Mouse (Mus musculus) ES-E14 (cell line): ENCODE data around the gene Nr2f2. TPM values are rescaled to one million over a fixed set of nuclear protein-coding genes. Genes with fewer than 3 reads are reported as not detected.
A peak's percentile ranks its signal among the peaks of the same experiment; 100 is the strongest.

ENCODE experiments used
- DNase-seq: peaks from one replicate; pipeline ENCODE4 v3.0.0-alpha.2; 2013; ENCODE audit warnings: low read depth, low spot score
- H3K27ac ChIP-seq: 2 replicates; pipeline ENCODE4 v1.5.1; 2012; ENCODE audit warnings: low read depth, mild to moderate bottlenecking, low read length, moderate library complexity, mixed read lengths; ENCODE audit not compliant: poor library complexity, insufficient read depth, severe bottlenecking
- H3K36me3 ChIP-seq: 2 replicates; pipeline ENCODE4 v1.6.1; 2012; ENCODE audit warnings: mild to moderate bottlenecking, low read length, moderate library complexity, mixed read lengths; ENCODE audit not compliant: control insufficient read depth, poor library complexity, insufficient read depth, severe bottlenecking
- H3K4me1 ChIP-seq, 2 experiments: fragments of 150-350 bp in 1 of 2; sonication (generic) in 1 of 2; 2 replicates each; pipeline ENCODE4 v1.6.1; 2012; ENCODE audit warnings: low read length in 2 of 2, mild to moderate bottlenecking in 1 of 2, mixed read lengths in 1 of 2; ENCODE audit not compliant: control insufficient read depth in 2 of 2, insufficient read depth in 2 of 2, poor library complexity in 1 of 2
- H3K4me3 ChIP-seq, 2 experiments: fragments of 150-350 bp in 1 of 2; sonication (generic) in 1 of 2; 2 replicates each; pipeline ENCODE4 v1.5.1; 2012; ENCODE audit warnings: low read length in 2 of 2, low read depth in 1 of 2, mild to moderate bottlenecking in 1 of 2, mixed read lengths in 1 of 2; ENCODE audit not compliant: insufficient read depth in 1 of 2, poor library complexity in 1 of 2, severe bottlenecking in 1 of 2
- H3K9ac ChIP-seq: 2 replicates; pipeline ENCODE4 v1.6.1; 2012; ENCODE audit warnings: low read depth, mild to moderate bottlenecking, low read length, mixed read lengths; ENCODE audit not compliant: poor library complexity, insufficient read depth, severe bottlenecking
- H3K9me3 ChIP-seq: fragments of 150-350 bp; sonication (generic); 2 replicates; pipeline ENCODE4 v1.6.1; 2012; ENCODE audit warnings: low read depth, mild to moderate bottlenecking, low read length; ENCODE audit not compliant: control insufficient read depth, insufficient read depth
- CHD2 ChIP-seq: IDR thresholded peaks from 2 replicates; pipeline ENCODE4 v1.6.1; 2014; ENCODE audit warnings: mild to moderate bottlenecking, low read depth, low read length, inconsistent platforms
- HCFC1 ChIP-seq: IDR thresholded peaks from 2 replicates; pipeline ENCODE4 v1.6.1; 2012; ENCODE audit warnings: low read length, inconsistent platforms, borderline replicate concordance; ENCODE audit not compliant: insufficient read depth
- MAFK ChIP-seq: IDR thresholded peaks from 2 replicates; pipeline ENCODE4 v1.6.1; 2014; ENCODE audit warnings: mild to moderate bottlenecking, low read depth, low read length, inconsistent platforms; ENCODE audit not compliant: insufficient read depth
- ZC3H11A ChIP-seq: IDR thresholded peaks from 2 replicates; pipeline ENCODE4 v1.6.1; 2012; ENCODE audit warnings: low read depth, mild to moderate bottlenecking, inconsistent platforms, low read length, borderline replicate concordance
- ZNF384 ChIP-seq: IDR thresholded peaks from 2 replicates; pipeline ENCODE4 v1.6.1; 2012; ENCODE audit warnings: low read depth, low read length, inconsistent platforms
- in situ Hi-C, 2 experiments: fragments of 600-800 bp; cut with MboI; formaldehyde crosslinking; loops; one replicate each; pipeline ENCODE4 v1.15.1; 2025; ENCODE audit warnings: low sequenced_read_pairs in 2 of 2, inconsistent platforms in 1 of 2; ENCODE audit not compliant: unreplicated experiment in 2 of 2
- total RNA-seq: library from RNA; depleted of rRNA; stranded (reverse); fragments of 300-350 nt; gene quantifications from 2 replicates; pipeline ENCODE4 v1.2.3, GENCODE M21; 2012

The Nr2f2 gene
- total RNA-seq, 1 experiment: 1.3 TPM

GRCm38 (mm10) chr7:70328206-70329036, 38.1 kb downstream of the Nr2f2 start:
- TF ChIP-seq HCFC1: no peak
- no peak for TF ChIP-seq CHD2
- TF ChIP-seq ZNF384: no peak
- TF ChIP-seq MAFK: no peak
- in situ Hi-C loops: no loop called here
- Histone ChIP-seq H3K4me1 (peaks cover 0 to 6% of the 10 kb centered on the region in 2 experiments; a peak in 2 of 4 replicates), H3K4me3 (no peak overlapping the region), H3K27ac (no peak overlapping the region), H3K9ac (no peak overlapping the region), H3K9me3 (no peaks in the 10 kb centered on the region), H3K36me3 (no peaks in the 10 kb centered on the region)
- no peak for DNase-seq

GRCm38 (mm10) chr7:70327191-70327590, 39.3 kb downstream of the Nr2f2 start:
- Histone ChIP-seq H3K4me1 (peaks cover 0 to 6% of the 10 kb centered on the region in 2 experiments; a peak in 2 of 4 replicates), H3K27ac (no peak overlapping the region), H3K4me3 (no peak overlapping the region), H3K9me3 (no peaks in the 10 kb centered on the region), H3K9ac (no peak overlapping the region), H3K36me3 (no peaks in the 10 kb centered on the region)
- in situ Hi-C loops: no loop called here
- DNase-seq: no peak
- TF ChIP-seq ZNF384: no peak
- TF ChIP-seq HCFC1: no peak
- no peak for TF ChIP-seq MAFK
- TF ChIP-seq ZC3H11A: no peak
- no peak for TF ChIP-seq CHD2

- in situ Hi-C loops: no loop called here
- Histone ChIP-seq H3K27ac (no peak overlapping the region), H3K4me3 (no peak overlapping the region), H3K4me1 (peaks cover 0 to 6% of the 10 kb centered on the region in 2 experiments; a peak in 2 of 4 replicates), H3K9ac (no peak overlapping the region), H3K36me3 (no peaks in the 10 kb centered on the region), H3K9me3 (no peaks in the 10 kb centered on the region)
- TF ChIP-seq ZNF384 (no peak), MAFK (no peak), CHD2 (no peak), ZC3H11A (no peak), HCFC1 (no peak)
- DNase-seq: no peak
Measured at GRCm38 (mm10) chr7:70326176-70327035, 40.1 kb downstream of the Nr2f2 start.

- Histone ChIP-seq H3K9me3 (no peaks in the 10 kb centered on the region), H3K27ac (no peak overlapping the region), H3K4me1 (no peaks in the 10 kb centered on the region), H3K36me3 (no peaks in the 10 kb centered on the region), H3K9ac (no peak overlapping the region), H3K4me3 (peak overlapping the region; percentile 2 to 19; a peak in 2 of 4 replicates)
- in situ Hi-C loops: no loop called here
- TF ChIP-seq HCFC1 (no peak), CHD2 (no peak), ZC3H11A (no peak), MAFK (no peak), ZNF384 (no peak)
- DNase-seq: no peak
Measured at GRCm38 (mm10) chr7:70325381-70325780, 41.2 kb downstream of the Nr2f2 start.
